Mouse (Mus musculus) liver, embryonic 14.5 days (tissue): ENCODE results near the gene Adm.

Source experiments
- CTCF ChIP-seq: IDR thresholded peaks from 2 replicates; pipeline ENCODE4 v1.5.1; 2016; ENCODE audit warnings: antibody characterized with exemption, low read depth, control low read depth
- EP300 ChIP-seq: IDR thresholded peaks from 2 replicates; pipeline ENCODE4 v1.6.1; 2016; ENCODE audit warnings: antibody characterized with exemption, low read depth

GRCm38 (mm10) chr7:110655966-110656365 is 28.5 kb downstream of the Adm start:
- TF ChIP-seq CTCF, result no peak
- TF ChIP-seq EP300, result no peak
